Mouse (Mus musculus) small intestine, adult 10 weeks (tissue): ENCODE results near the gene E030030I06Rik. TPM values are rescaled to one million over a fixed set of nuclear protein-coding genes. Genes with fewer than 3 reads are reported as not detected.

ENCODE experiments used
- polyA plus RNA-seq: library from polyadenylated mRNA; stranded (reverse); fragments of 350-450 nt; fragmentation: Illumina TruSeq; extraction: RNeasy Lipid Tissue Mini Kit (QIAGEN cat#74804); gene quantifications from one replicate; pipeline ENCODE4 v1.2.3, GENCODE M21; 2014; ENCODE audit warnings: low replicate concordance

Gene E030030I06Rik
- 0.97 TPM for polyA plus RNA-seq

GRCm38 (mm10) chr10:22149073-22149690, at the start of gene E030030I06Rik:
Gene E030030I06Rik (minus strand): TSS chr10:22149270.

GRCm38 (mm10) chr10:22158310-22158999, 9.4 kb upstream of the E030030I06Rik start, which contains the start of the genes Raet1e and H60b:
Gene Raet1e (plus strand): TSS chr10:22158569.
Gene H60b (plus strand): TSS chr10:22158586.

GRCm38 (mm10) chr10:22067979-22068378, 81.1 kb downstream of the E030030I06Rik start, which contains the start of gene 4930444G20Rik:
Gene 4930444G20Rik (minus strand): TSS chr10:22068079.

Other genes starting within 250 kb of the E030030I06Rik start
- not detected for gene 4930444G20Rik, start 81.2 kb downstream of the E030030I06Rik start, polyA plus RNA-seq
- 1.2 TPM for gene Raet1e, start 9.3 kb upstream of the E030030I06Rik start, polyA plus RNA-seq
- gene H60b, start 9.3 kb upstream of the E030030I06Rik start, polyA plus RNA-seq: not detected
- 0.33 TPM for gene Raet1d, start 211.3 kb upstream of the E030030I06Rik start, polyA plus RNA-seq